Mouse (Mus musculus): ENCODE data around the gene Ormdl2.

- TF ChIP-seq POLR2A (IDR thresholded peaks at IDR 0.05; ENCODE audit: insufficient read depth, low read length) (no peak), CTCF (IDR thresholded peaks at IDR 0.05; ENCODE audit: low read depth, low read length) (no peak), EP300 (IDR thresholded peaks at IDR 0.05; ENCODE audit: insufficient read depth, low read depth, low read length) (no peak)
Measured at GRCm38 (mm10) chr10:128845516-128845915, 24.1 kb upstream of the Ormdl2 start.

Measured in ES-Bruce4 (cell line).